18 mouse cellular contexts compared by ENCODE assay signal in the genomic region with DNA sequence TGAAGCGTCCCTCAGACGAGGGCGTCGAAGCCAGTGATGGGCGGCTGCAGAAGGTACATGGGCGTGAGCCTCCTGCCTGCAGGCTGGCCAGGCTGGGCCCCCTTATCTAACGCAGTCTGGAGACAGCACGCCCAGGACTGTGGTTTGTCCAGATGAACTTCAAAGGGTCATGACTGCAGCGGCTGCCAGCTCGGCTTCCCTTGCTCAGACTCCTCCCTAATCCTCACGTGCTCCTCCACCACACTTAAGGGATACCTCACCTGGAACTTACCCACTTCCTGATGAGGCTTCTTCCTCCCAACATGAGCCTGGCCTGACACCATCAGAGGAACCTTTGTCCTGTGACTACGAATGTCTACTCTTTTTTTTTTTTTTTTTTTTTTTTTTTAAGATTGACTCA. TPM values are rescaled to one million over a fixed set of nuclear protein-coding genes. Genes with fewer than 3 reads are reported as not detected.
A peak's percentile ranks its signal among the peaks of the same experiment; 100 is the strongest.
DNase-seq lines count a peak whose midpoint lies in the region; ATAC-seq and TF ChIP-seq lines count a peak whose summit lies in the region.
"Had no signal": no experiment of that assay in that cellular context is flagged by ENCODE, and none has a peak within 500 bp of the region (broad histone marks: within the 10 kb centered on the region; RNA-seq: fewer than 3 reads in every experiment).

No protein-coding gene starts in this region.

- H3K27me3 ChIP-seq in midbrain, embryonic 10.5 days (ENCODE audit: low read depth, poor library complexity, severe bottlenecking), result peaks cover 54% of the 10 kb centered on the region
- H3K27me3 ChIP-seq in midbrain, postnatal 0 days (ENCODE audit: insufficient read depth, low read length), result no peaks in the 10 kb centered on the region
- no peaks in the 10 kb centered on the region for H3K27me3 ChIP-seq in liver, embryonic 11.5 days (replicated peaks; ENCODE audit: control insufficient read depth, insufficient read depth, low read length)
- H3K27me3 ChIP-seq in stomach, postnatal 0 days (ENCODE audit: control insufficient read depth, insufficient read depth, low read length), result no peaks in the 10 kb centered on the region

- peaks cover 11% of the 10 kb centered on the region for H3K9me3 ChIP-seq in midbrain, embryonic 10.5 days (replicated peaks)
- no peaks in the 10 kb centered on the region for H3K9me3 ChIP-seq in midbrain, postnatal 0 days (ENCODE audit: low read length)
- H3K9me3 ChIP-seq in liver, embryonic 11.5 days (ENCODE audit: control insufficient read depth, low read length), result peaks cover 7% of the 10 kb centered on the region; the same call in 1 of the 2 replicates
- no peaks in the 10 kb centered on the region for H3K9me3 ChIP-seq in stomach, postnatal 0 days (ENCODE audit: control insufficient read depth, low read length)

- 69% methylated on average over 12 of the region's 12 CpGs for WGBS in midbrain, embryonic 10.5 days
- 77% methylated on average over 12 of the region's 12 CpGs for WGBS in midbrain, postnatal 0 days
- WGBS in liver, embryonic 11.5 days, result 17% methylated on average over 12 of the region's 12 CpGs
- WGBS in stomach, postnatal 0 days, result 58% methylated on average over 12 of the region's 12 CpGs

- H3K9ac ChIP-seq in midbrain, postnatal 0 days (replicated peaks; ENCODE audit: low read length, poor library complexity, severe bottlenecking), result no peak overlapping the region
- H3K9ac ChIP-seq in liver, embryonic 11.5 days (ENCODE audit: low read depth, low read length), result no peak overlapping the region
- H3K9ac ChIP-seq in stomach, postnatal 0 days (ENCODE audit: low read length), result no peak overlapping the region
- H3K9ac ChIP-seq: midbrain, embryonic 12.5 days had no signal

- TF ChIP-seq EP300 in stomach, postnatal 0 days (optimal IDR thresholded peaks at IDR 0.05), result no peak

- DNase-seq in midbrain, embryonic 10.5 days (ENCODE audit: low spot score), result no peak
- DNase-seq in midbrain, postnatal 0 days (ENCODE audit: low spot score), result no peak
- peak; percentile 40 for DNase-seq in c-Kit-positive CD71-positive TER-119-negative erythroid progenitor cells, embryonic 14.5 days (ENCODE audit: low read depth)
- DNase-seq in liver, embryonic 11.5 days (ENCODE audit: low spot score), result no peak
- peak; percentile 70 for DNase-seq in stomach, postnatal 0 days (ENCODE audit: low spot score)
- DNase-seq in cerebellum, adult 11 months, result no peak
- no peak for DNase-seq in Muller cell, postnatal 12 days (ENCODE audit: inconsistent ontology term)
- no peak for DNase-seq in spleen, adult 12 weeks (ENCODE audit: low spot score)
- DNase-seq: adrenal gland, postnatal 25 days; cerebellum, adult 9-11 months; gastrocnemius, adult 2 months; kidney, adult 11 months; right cerebral cortex, adult 18-20 months had no signal

- no peak for ATAC-seq in midbrain, postnatal 0 days (ENCODE audit: low FRiP score)
- peak; percentile 89 for ATAC-seq in liver, embryonic 11.5 days (replicated peaks; ENCODE audit: low FRiP score)
- peak; percentile 72 for ATAC-seq in stomach, postnatal 0 days (ENCODE audit: low FRiP score, low TSS enrichment)

- H3K4me1 ChIP-seq in midbrain, embryonic 10.5 days, result peaks cover 39% of the 10 kb centered on the region
- 0 out of 2 replicates have a peak, but pooled peaks cover 2% of the 10 kb centered on the region for H3K4me1 ChIP-seq in midbrain, postnatal 0 days (ENCODE audit: insufficient read depth, low read length)
- H3K4me1 ChIP-seq in liver, embryonic 11.5 days (replicated peaks; ENCODE audit: control insufficient read depth, insufficient read depth, low read length), result peaks cover 25% of the 10 kb centered on the region
- no peaks in the 10 kb centered on the region for H3K4me1 ChIP-seq in stomach, postnatal 0 days (replicated peaks; ENCODE audit: control insufficient read depth, insufficient read depth)

- H3K4me3 ChIP-seq in midbrain, embryonic 10.5 days, result no peak overlapping the region
- H3K4me3 ChIP-seq in midbrain, postnatal 0 days (ENCODE audit: low read depth, low read length), result no peak overlapping the region
- no peak overlapping the region for H3K4me3 ChIP-seq in liver, embryonic 11.5 days (ENCODE audit: low read depth, low read length)
- H3K4me3 ChIP-seq in stomach, postnatal 0 days (ENCODE audit: low read depth, low read length), result no peak overlapping the region
- H3K4me3 ChIP-seq: gastrocnemius, adult 2 months; midbrain, embryonic 12.5 days had no signal

- no peaks in the 10 kb centered on the region for H3K36me3 ChIP-seq in midbrain, embryonic 10.5 days
- H3K36me3 ChIP-seq in midbrain, postnatal 0 days (ENCODE audit: insufficient read depth, low read length), result no peaks in the 10 kb centered on the region
- H3K36me3 ChIP-seq in liver, embryonic 11.5 days (ENCODE audit: control insufficient read depth, insufficient read depth, low read length), result no peaks in the 10 kb centered on the region
- H3K36me3 ChIP-seq in stomach, postnatal 0 days (ENCODE audit: control insufficient read depth, insufficient read depth, low read length), result no peaks in the 10 kb centered on the region
- H3K36me3 ChIP-seq: midbrain, embryonic 12.5 days had no signal

- no peak for TF ChIP-seq CTCF in midbrain, postnatal 0 days (IDR thresholded peaks at IDR 0.05)
- no peak for TF ChIP-seq CTCF in stomach, postnatal 0 days (IDR thresholded peaks at IDR 0.05; ENCODE audit: low read depth)

- no peak overlapping the region for H3K4me2 ChIP-seq in midbrain, postnatal 0 days (ENCODE audit: low read depth, low read length, poor library complexity, severe bottlenecking)
- peak overlapping the region; percentile 17 for H3K4me2 ChIP-seq in liver, embryonic 11.5 days
- no peak overlapping the region for H3K4me2 ChIP-seq in stomach, postnatal 0 days (replicated peaks; ENCODE audit: low read depth)
- H3K4me2 ChIP-seq: midbrain, embryonic 12.5 days had no signal

- peak overlapping the region; percentile 65; the same call in 1 of the 2 replicates for H3K27ac ChIP-seq in midbrain, embryonic 10.5 days (replicated peaks)
- H3K27ac ChIP-seq in midbrain, postnatal 0 days (ENCODE audit: low read depth, low read length), result no peak overlapping the region
- H3K27ac ChIP-seq in liver, embryonic 11.5 days (ENCODE audit: low read depth, low read length), result peak overlapping the region; percentile 32; the same call in 1 of the 2 replicates
- no peak overlapping the region for H3K27ac ChIP-seq in stomach, postnatal 0 days (replicated peaks)
- H3K27ac ChIP-seq: gastrocnemius, adult 2 months; midbrain, embryonic 12.5 days had no signal

RNA-seq across cellular contexts. Expression of a gene that starts 41.2 kb away (rescaled TPM):
- 5.0 and 5.2 TPM in 2 replicates for polyA plus RNA-seq in midbrain, embryonic 10.5 days (2016; fragmentation: Nextera tagmentation; extraction: Ambion mirVana)
- 3.8 and 4.2 TPM in 2 replicates for total RNA-seq in midbrain, postnatal 0 days (2014; rRNA removed)
- 3.0 and 3.5 TPM in 2 replicates for polyA plus RNA-seq in midbrain, postnatal 0 days (2015; fragmentation: Nextera tagmentation; extraction: Ambion mirVana)
- 1.5 and 1.7 TPM in 2 replicates for polyA plus RNA-seq in liver, embryonic 11.5 days (2014; fragmentation: Nextera tagmentation; extraction: Ambion mirVana)
- 5.7 and 6.5 TPM in 2 replicates for polyA plus RNA-seq in stomach, postnatal 0 days (2015; fragmentation: Nextera tagmentation; extraction: Ambion mirVana)

RNA-seq across cellular contexts. Expression of a gene that starts 54.0 kb away (rescaled TPM):
- not detected in 2 replicates for polyA plus RNA-seq in midbrain, embryonic 10.5 days (2016; fragmentation: Nextera tagmentation; extraction: Ambion mirVana)
- 0.16 TPM in 1 of 2 replicates, not detected in the other for total RNA-seq in midbrain, postnatal 0 days (2014; rRNA removed)
- polyA plus RNA-seq in midbrain, postnatal 0 days (2015; fragmentation: Nextera tagmentation; extraction: Ambion mirVana), result not detected in 2 replicates
- not detected in 2 replicates for polyA plus RNA-seq in liver, embryonic 11.5 days (2014; fragmentation: Nextera tagmentation; extraction: Ambion mirVana)
- polyA plus RNA-seq in stomach, postnatal 0 days (2015; fragmentation: Nextera tagmentation; extraction: Ambion mirVana), result not detected in 2 replicates
- total RNA-seq: adrenal gland, postnatal 25 days; gastrocnemius, adult 2 months; layer of hippocampus, postnatal 14 days had no signal
- polyA plus RNA-seq: heart, embryonic 16.5 days; limb, embryonic 14.5 days; midbrain, embryonic 12.5 days; stomach, embryonic 14.5 days had no signal

RNA-seq across cellular contexts. Expression of a gene that starts 55.3 kb away (rescaled TPM):
- 14.1 and 14.3 TPM in 2 replicates for polyA plus RNA-seq in midbrain, embryonic 10.5 days (2016; fragmentation: Nextera tagmentation; extraction: Ambion mirVana)
- total RNA-seq in midbrain, postnatal 0 days (2014; rRNA removed), result 7.3 and 8.5 TPM in 2 replicates
- polyA plus RNA-seq in midbrain, postnatal 0 days (2015; fragmentation: Nextera tagmentation; extraction: Ambion mirVana), result 4.4 and 4.9 TPM in 2 replicates
- polyA plus RNA-seq in liver, embryonic 11.5 days (2014; fragmentation: Nextera tagmentation; extraction: Ambion mirVana), result 3.7 and 4.6 TPM in 2 replicates
- polyA plus RNA-seq in stomach, postnatal 0 days (2015; fragmentation: Nextera tagmentation; extraction: Ambion mirVana), result 13.5 and 15.7 TPM in 2 replicates

Comparison
In these comparisons a context has a peak if more than half of its experiments do, and no peak if none do; other contexts are left out.
1. H3K27ac ChIP-seq: peak in midbrain, embryonic 10.5 days (single experiment) and liver, embryonic 11.5 days (single experiment); none in midbrain, postnatal 0 days (single experiment) and stomach, postnatal 0 days (single experiment).
2. DNase-seq: peak in c-Kit-positive CD71-positive TER-119-negative erythroid progenitor cells, embryonic 14.5 days (single experiment) and stomach, postnatal 0 days (single experiment); none in midbrain, embryonic 10.5 days (single experiment), midbrain, postnatal 0 days (single experiment), liver, embryonic 11.5 days (single experiment), cerebellum, adult 11 months (single experiment), Muller cell, postnatal 12 days (single experiment) and spleen, adult 12 weeks (single experiment).